Mouse (Mus musculus) forebrain, embryonic 16.5 days (tissue): Measurements from ENCODE around the gene Gas2l1. TPM values are rescaled to one million over a fixed set of nuclear protein-coding genes. Genes with fewer than 3 reads are reported as not detected.

Experiments
- ATAC-seq: fragments of 200-750 bp; cut with Nextera tagmentation; 2 replicates; pipeline ENCODE4 v1.8.0; 2017; ENCODE audit warnings: mild to moderate bottlenecking, moderate library complexity
- H3K27ac ChIP-seq: fragments of 300-500 bp; sonication (generic); 2 replicates; pipeline ENCODE4 v1.5.1; 2014; ENCODE audit warnings: low read length, control low read depth
- H3K27me3 ChIP-seq: fragments of 300-500 bp; sonication (generic); replicated peaks from 2 replicates; pipeline ENCODE4 v1.6.1; 2014; ENCODE audit warnings: low read length; ENCODE audit not compliant: control insufficient read depth, insufficient read depth
- H3K36me3 ChIP-seq: fragments of 300-500 bp; sonication (generic); 2 replicates; pipeline ENCODE4 v1.6.1; 2014; ENCODE audit not compliant: control insufficient read depth, insufficient read depth
- H3K4me1 ChIP-seq: fragments of 300-500 bp; sonication (generic); replicated peaks from 2 replicates; pipeline ENCODE4 v1.6.1; 2014; ENCODE audit warnings: low read length; ENCODE audit not compliant: control insufficient read depth, insufficient read depth
- H3K4me2 ChIP-seq: fragments of 300-500 bp; sonication (generic); 2 replicates; pipeline ENCODE4 v1.6.1; 2014; ENCODE audit warnings: mild to moderate bottlenecking, low read length, control low read depth
- H3K4me3 ChIP-seq: fragments of 300-500 bp; sonication (generic); replicated peaks from 2 replicates; pipeline ENCODE4 v1.5.1; 2014; ENCODE audit warnings: mild to moderate bottlenecking, low read length, control low read depth
- H3K9ac ChIP-seq: fragments of 300-500 bp; sonication (generic); replicated peaks from 2 replicates; pipeline ENCODE4 v1.6.1; 2014; ENCODE audit warnings: low read depth, low read length, control low read depth
- H3K9me3 ChIP-seq: fragments of 300-500 bp; sonication (generic); 2 replicates; pipeline ENCODE4 v1.6.1; 2016; ENCODE audit warnings: low read length; ENCODE audit not compliant: control insufficient read depth
- WGBS: fragments of 180-500 bp; shearing (Covaris S2); extraction: QIAGEN DNeasy Blood & Tissue Kit; methylation state at CpG from one replicate; pipeline ENCODE4 v1.1.7; 2014; 5-methylcytosine and 5-hydroxymethylcytosine counted together
- microRNA-seq: library from miRNA; unstranded; fragments of <30 nt; microRNA quantifications from one replicate; pipeline ENCODE4, GENCODE M21; 2017
- polyA plus RNA-seq: library from polyadenylated mRNA; unstranded; fragments of >200 nt; fragmentation: Nextera tagmentation; extraction: Ambion mirVana; gene quantifications from 2 replicates; pipeline ENCODE4 v1.2.1, GENCODE M21; 2015

The Gas2l1 gene
- polyA plus RNA-seq, 1 experiment from 2014 or later = 18.4 TPM

- Histone ChIP-seq H3K4me3 (no peak overlapping the region), H3K4me2 (no peak overlapping the region), H3K9ac (no peak overlapping the region), H3K27ac (no peak overlapping the region), H3K27me3 (no peaks in the 10 kb centered on the region), H3K9me3 (no peaks in the 10 kb centered on the region), H3K36me3 (peaks cover 12% of the 10 kb centered on the region; the same call in 1 of the 2 replicates), H3K4me1 (no peaks in the 10 kb centered on the region)
- 83% methylated on average over 3 of the region's 3 CpGs for WGBS
- ATAC-seq = no peak
These were observed 55.6 kb downstream of the Gas2l1 start for GRCm38 (mm10) chr11:5009354-5010074.

- WGBS = 79% methylated on average over 3 of the region's 3 CpGs
- ATAC-seq = no peak
- Histone ChIP-seq H3K27ac (no peak overlapping the region), H3K9me3 (no peaks in the 10 kb centered on the region), H3K27me3 (no peaks in the 10 kb centered on the region), H3K4me2 (no peak overlapping the region), H3K4me1 (no peaks in the 10 kb centered on the region), H3K36me3 (peaks cover 12% of the 10 kb centered on the region; the same call in 1 of the 2 replicates), H3K4me3 (no peak overlapping the region), H3K9ac (no peak overlapping the region)
These were observed 56.3 kb downstream of the Gas2l1 start for GRCm38 (mm10) chr11:5008867-5009266.

GRCm38 (mm10) chr11:5007186-5007585 is 57.9 kb downstream of the Gas2l1 start:
- no peaks in the 10 kb centered on the region for H3K27me3 ChIP-seq
- peaks cover 6% of the 10 kb centered on the region for H3K36me3 ChIP-seq
- 79% methylated on average over 1 of the region's 1 CpGs for WGBS
- H3K9ac ChIP-seq = no peak overlapping the region
- H3K27ac ChIP-seq = no peak overlapping the region
- ATAC-seq = no peak
- no peaks in the 10 kb centered on the region for H3K9me3 ChIP-seq
- H3K4me3 ChIP-seq = no peak overlapping the region
- H3K4me2 ChIP-seq = no peak overlapping the region
- no peaks in the 10 kb centered on the region for H3K4me1 ChIP-seq

GRCm38 (mm10) chr11:5005528-5005927 is 59.6 kb downstream of the Gas2l1 start:
- Histone ChIP-seq H3K4me1 (0 out of 2 replicates have a peak, but pooled peaks cover 3% of the 10 kb centered on the region), H3K4me3 (no peak overlapping the region), H3K27me3 (no peaks in the 10 kb centered on the region), H3K36me3 (peaks cover 4% of the 10 kb centered on the region), H3K9me3 (no peaks in the 10 kb centered on the region), H3K4me2 (no peak overlapping the region), H3K9ac (no peak overlapping the region), H3K27ac (no peak overlapping the region)
- 99% methylated on average over 2 of the region's 2 CpGs for WGBS
- ATAC-seq = no peak

Small RNA genes within 50 kb of the gene (microRNA-seq; reads per million reads assigned to microRNA genes)
- not detected for gene Gm47296

Other genes with a start within 250 kb of the Gas2l1 start
- 72.9 and 76.7 TPM in 2 replicates for gene Nf2, start 215.8 kb downstream of the Gas2l1 start, polyA plus RNA-seq
- 126 and 147 TPM in 2 replicates for gene Nipsnap1, start 191.4 kb downstream of the Gas2l1 start, polyA plus RNA-seq
- gene Thoc5, start 170.0 kb downstream of the Gas2l1 start, polyA plus RNA-seq = 66.6 and 73.6 TPM in 2 replicates
- 0.94 and 1.1 TPM in 2 replicates for gene Nefh, start 117.3 kb downstream of the Gas2l1 start, polyA plus RNA-seq
- gene Ap1b1, start 78.5 kb downstream of the Gas2l1 start, polyA plus RNA-seq = 90.6 and 92.1 TPM in 2 replicates
- 0.45 and 0.76 TPM in 2 replicates for gene Rasl10a, start 7.2 kb downstream of the Gas2l1 start, polyA plus RNA-seq
- gene Rhbdd3, start 33.6 kb upstream of the Gas2l1 start, polyA plus RNA-seq = 25.1 and 33.0 TPM in 2 replicates
- gene Ewsr1, start 33.9 kb upstream of the Gas2l1 start, polyA plus RNA-seq = 809 and 814 TPM in 2 replicates
- gene Emid1, start 86.9 kb upstream of the Gas2l1 start, polyA plus RNA-seq = 22.4 and 27.3 TPM in 2 replicates
- gene Kremen1, start 196.2 kb upstream of the Gas2l1 start, polyA plus RNA-seq = 4.7 and 6.3 TPM in 2 replicates